Mouse (Mus musculus) layer of hippocampus, adult 2 months (tissue): ENCODE results near the gene Eif2ak1. TPM values are rescaled to one million over a fixed set of nuclear protein-coding genes. Genes with fewer than 3 reads are reported as not detected.
"Not testable (repeated sequence)": the region's sequence is repeated elsewhere in the genome, so short reads cannot be mapped to it uniquely, and the experiment has no call there.

Source experiments
- DNase-seq, 2 experiments: peaks; one replicate each; pipeline ENCODE4 v3.0.0; 2022; ENCODE audit warnings: low spot score in 2 of 2
- H3K27ac ChIP-seq: fragments of 200-600 bp; 2 replicates; pipeline ENCODE4 v1.8.1; 2022
- H3K4me3 ChIP-seq: fragments of 200-600 bp; 2 replicates; pipeline ENCODE4 v1.8.1; 2022; ENCODE audit warnings: mild to moderate bottlenecking
- CTCF ChIP-seq: fragments of 200-600 bp; conservative IDR thresholded peaks from 2 replicates; pipeline ENCODE4 v1.8.1; 2022; ENCODE audit warnings: antibody characterized with exemption, mild to moderate bottlenecking, moderate library complexity
- long read RNA-seq, 2 experiments: library from polyadenylated mRNA; stranded (forward); transcript quantifications; one replicate each; pipeline ENCODE4 v2.0.0; 2021; ENCODE audit warnings: borderline mapping rate in 2 of 2
- total RNA-seq, 2 experiments: library from RNA; stranded (reverse); gene quantifications; 2 replicates each; pipeline ENCODE4 v1.2.3; 2021

The Eif2ak1 gene
- 10 to 100 TPM; 41.6 to 42.2 TPM for total RNA-seq
- long read RNA-seq, experiment 1, full-length matches to known transcripts, result 68 of 83 reads
- long read RNA-seq, experiment 1, partial matches to known transcripts, result 7 of 83 reads
- long read RNA-seq, experiment 1, other reads (novel, unspliced or antisense), result 8 of 83 reads
- long read RNA-seq, experiment 2, full-length matches to known transcripts, result 79 of 103 reads
- long read RNA-seq, experiment 2, partial matches to known transcripts, result 3 of 103 reads
- long read RNA-seq, experiment 2, other reads (novel, unspliced or antisense), result 21 of 103 reads

DNA sequence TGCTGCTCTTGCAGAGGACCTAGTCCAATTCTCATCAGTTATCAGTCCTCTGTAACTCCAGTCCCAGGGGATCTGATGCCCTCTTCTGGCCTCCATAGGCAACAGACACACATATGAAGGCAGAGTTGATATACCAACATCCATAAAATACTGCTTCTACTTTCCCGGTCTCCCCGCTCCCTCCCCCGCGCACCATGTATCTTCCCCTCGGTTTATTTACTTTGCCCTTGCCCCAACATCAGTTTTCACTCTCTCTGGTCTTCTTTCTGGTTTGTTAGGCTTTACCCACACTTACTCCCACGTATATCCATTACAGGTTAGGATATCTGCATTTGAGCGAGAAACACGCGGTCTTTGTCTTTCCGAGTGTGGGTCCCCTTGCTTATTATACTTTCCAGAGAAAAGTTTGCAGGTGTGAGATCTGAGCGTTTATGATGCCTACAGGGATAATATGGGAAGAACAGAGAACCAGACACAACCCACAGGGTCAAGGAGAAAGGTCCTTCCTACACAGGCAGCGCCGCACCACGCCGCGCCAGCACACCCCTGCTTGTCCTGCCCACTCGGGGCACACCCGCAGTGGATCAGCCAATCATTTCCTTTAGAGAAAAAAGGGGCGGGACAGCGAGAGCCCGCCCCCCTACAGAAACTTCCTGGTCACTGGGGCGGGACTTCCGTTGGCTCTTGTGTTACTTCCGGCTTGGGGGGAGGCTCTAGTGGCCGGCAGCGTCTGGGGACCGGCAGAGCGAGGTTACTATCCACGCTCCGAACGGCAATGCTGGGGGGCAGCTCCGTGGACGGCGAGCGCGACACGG lies at the start of gene Eif2ak1:
Gene Eif2ak1, plus strand, starts transcription at position 673 of the 815 bp plus-strand sequence.
- TF ChIP-seq CTCF, result peak; percentile 68
- H3K27ac ChIP-seq, result peak within 1 kb of the TSS; percentile 84
- DNase-seq, result peak; percentile 91 to 93
- H3K4me3 ChIP-seq, result peak within 1 kb of the TSS; percentile 74

- DNase-seq, result no peak
- no peak for TF ChIP-seq CTCF
- Histone ChIP-seq H3K27ac (no peak overlapping the region), H3K4me3 (no peak overlapping the region)
These were observed 35.6 kb upstream of the Eif2ak1 start for GRCm38 (mm10) chr5:143781951-143782350.

DNA sequence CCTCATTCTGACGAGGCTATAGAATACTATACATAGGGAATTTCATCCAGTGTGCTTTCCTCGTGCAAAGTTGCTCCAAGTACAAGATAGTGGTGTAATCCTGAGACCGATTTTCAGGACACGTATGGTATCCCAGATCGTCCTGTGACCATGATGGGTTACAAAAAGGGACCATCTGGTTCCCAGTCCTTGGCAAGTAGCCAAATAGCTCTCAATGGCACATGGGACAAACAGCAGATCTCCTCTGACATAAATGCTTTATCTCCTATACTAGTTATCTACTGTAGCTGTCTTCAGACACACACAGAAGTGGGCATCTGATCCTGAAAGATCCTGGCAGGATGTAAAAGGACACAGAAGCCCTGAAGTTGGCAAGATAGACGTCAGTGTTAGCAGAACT lies 32.2 kb upstream of the Eif2ak1 start:
- TF ChIP-seq CTCF, result no peak
- H3K4me3 ChIP-seq, result no peak overlapping the region
- no peak overlapping the region for H3K27ac ChIP-seq
- DNase-seq, result no peak

- DNase-seq, H3K4me3 ChIP-seq: not testable (repeated sequence)
These were observed 16.4 kb upstream of the Eif2ak1 start for GRCm38 (mm10) chr5:143801216-143801615.

DNA sequence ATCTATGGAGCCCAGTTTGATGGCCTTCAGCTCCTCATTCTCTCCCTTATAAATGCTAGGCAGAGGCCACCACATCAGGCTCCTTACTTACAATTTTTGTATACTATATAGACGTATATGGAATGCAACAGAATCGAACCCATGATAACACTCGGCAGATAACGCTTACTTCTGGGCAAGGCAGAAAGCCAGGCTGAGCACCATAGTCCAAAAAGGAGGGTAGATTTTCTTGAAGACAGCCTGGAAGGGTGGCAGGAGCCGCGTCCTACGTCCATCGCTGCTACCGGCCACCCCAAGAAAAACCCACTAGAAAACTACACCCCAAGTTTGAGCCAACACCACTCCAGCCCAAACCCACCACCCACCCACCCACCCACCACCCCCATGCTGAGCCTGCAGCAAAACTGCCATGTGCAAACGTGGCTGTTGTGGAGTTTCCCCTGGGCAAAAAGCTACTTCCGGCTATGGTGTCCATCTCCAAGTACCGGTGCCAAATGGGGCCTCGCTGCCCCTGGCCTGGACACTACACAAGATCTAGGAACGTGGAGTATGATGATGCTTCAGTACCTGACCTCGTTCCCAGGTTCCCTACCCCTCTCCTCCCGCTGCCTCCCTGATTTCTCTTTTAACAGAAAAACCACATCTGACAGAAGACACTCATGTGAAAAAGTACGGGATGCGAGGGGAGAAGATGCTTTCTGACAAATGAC lies 13.4 kb upstream of the Eif2ak1 start:
- Histone ChIP-seq H3K4me3 (no peak overlapping the region), H3K27ac (no peak overlapping the region)
- no peak for DNase-seq
- no peak for TF ChIP-seq CTCF

More at GRCm38 (mm10) chr5:143801216-143801615, 16.4 kb upstream of the Eif2ak1 start:
- H3K27ac ChIP-seq, result not testable (repeated sequence)

- no peak overlapping the region for H3K4me3 ChIP-seq
- no peak overlapping the region for H3K27ac ChIP-seq
- no peak for DNase-seq
- TF ChIP-seq CTCF, result no peak
These were observed 10.3 kb upstream of the Eif2ak1 start for GRCm38 (mm10) chr5:143807268-143807667.

DNA sequence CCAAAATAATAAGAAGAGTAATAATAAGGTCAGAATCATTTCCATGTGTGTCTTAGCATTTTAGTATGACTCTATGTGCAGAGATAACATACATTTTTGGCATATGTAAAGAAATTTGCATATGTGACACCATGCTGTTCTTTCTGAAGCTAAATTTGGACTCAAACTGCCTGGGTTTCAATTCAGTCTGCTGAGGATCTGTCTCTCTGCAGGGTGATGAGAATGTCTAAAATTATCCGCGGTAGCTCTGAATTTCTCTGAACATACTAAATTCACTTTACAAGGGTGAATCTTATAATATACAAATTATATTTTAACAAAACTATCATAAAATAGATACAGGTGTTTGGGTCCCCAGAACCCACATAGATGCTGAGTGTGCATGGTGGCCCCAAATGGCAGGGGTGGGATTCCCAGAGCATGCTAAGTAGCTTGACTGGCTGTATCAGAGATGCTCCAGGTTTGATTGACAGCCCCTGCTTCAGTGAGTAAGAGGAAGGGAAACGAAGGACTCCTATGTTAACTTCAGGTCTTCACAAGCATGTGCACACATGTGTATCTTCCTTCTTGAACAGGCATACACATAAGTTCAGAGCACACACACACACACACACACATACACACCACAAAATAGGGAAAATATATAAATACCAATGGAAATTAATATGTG lies 8.0 kb upstream of the Eif2ak1 start:
- no peak for DNase-seq
- no peak overlapping the region for H3K27ac ChIP-seq
- no peak overlapping the region for H3K4me3 ChIP-seq
- no peak for TF ChIP-seq CTCF

GRCm38 (mm10) chr5:143811653-143812052 lies 5.9 kb upstream of the Eif2ak1 start:
- no peak for TF ChIP-seq CTCF

DNA sequence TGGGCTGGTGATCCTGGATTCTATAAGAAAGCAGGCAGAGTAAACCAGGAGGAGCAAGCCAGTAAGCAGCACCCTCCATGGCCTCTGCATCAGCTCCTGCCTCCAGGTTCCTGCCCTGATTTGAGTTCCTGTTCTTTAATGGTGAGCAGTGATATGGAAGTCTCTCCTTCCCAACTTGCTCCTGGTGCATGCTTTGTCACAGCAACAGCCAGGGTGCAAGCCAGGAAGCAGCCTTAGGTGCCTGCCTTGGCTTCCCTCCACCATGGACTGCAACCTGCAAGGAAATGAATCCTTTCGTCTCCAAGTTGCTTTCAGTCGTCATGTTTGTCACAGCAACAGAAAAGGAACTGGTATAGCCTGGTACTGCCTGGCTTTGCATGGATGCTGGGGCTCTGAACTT lies 3.0 kb upstream of the Eif2ak1 start:
- DNase-seq, result no peak
- TF ChIP-seq CTCF, result no peak

More at GRCm38 (mm10) chr5:143811653-143812052, 5.9 kb upstream of the Eif2ak1 start:
- no peak overlapping the region for H3K4me3 ChIP-seq
- no peak for DNase-seq
- H3K27ac ChIP-seq, result no peak overlapping the region

DNA sequence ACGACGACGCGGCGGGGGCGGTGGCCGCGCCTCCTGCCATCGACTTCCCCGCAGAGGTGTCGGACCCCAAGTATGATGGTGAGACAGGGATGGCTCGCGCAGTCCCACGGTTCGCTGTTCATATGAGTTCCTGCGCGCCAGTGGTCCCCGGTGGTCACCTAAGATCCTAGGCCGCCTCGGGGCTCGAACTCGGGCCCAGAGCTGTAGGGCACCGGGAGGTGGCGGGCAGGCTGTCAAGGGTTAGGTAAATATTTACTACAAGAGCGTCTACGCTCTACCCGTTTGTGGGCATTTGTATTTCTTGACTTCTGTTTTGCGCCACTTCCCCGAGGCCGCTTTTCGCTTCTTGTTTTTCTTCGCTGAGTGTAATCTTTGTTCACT lies 333 bp downstream of the Eif2ak1 start:
- peak overlapping the region; percentile 74 for H3K4me3 ChIP-seq
- TF ChIP-seq CTCF, result no peak
- no peak for DNase-seq
- peak overlapping the region; percentile 84 for H3K27ac ChIP-seq

More for the DNA sequence above, 3.0 kb upstream of the Eif2ak1 start:
- Histone ChIP-seq H3K27ac (no peak overlapping the region), H3K4me3 (no peak overlapping the region)

- Histone ChIP-seq H3K27ac (peak overlapping the region; percentile 84; the same call in 1 of the 2 replicates), H3K4me3 (peak overlapping the region; percentile 74)
- TF ChIP-seq CTCF, result no peak
- no peak for DNase-seq
These were observed 873 bp downstream of the Eif2ak1 start for GRCm38 (mm10) chr5:143818461-143818860.

GRCm38 (mm10) chr5:143818949-143819348 lies 1.4 kb downstream of the Eif2ak1 start:
- H3K27ac ChIP-seq, result no peak overlapping the region
- no peak for DNase-seq
- TF ChIP-seq CTCF, result no peak
- H3K4me3 ChIP-seq, result peak overlapping the region; percentile 74; the same call in 1 of the 2 replicates
